Mouse (Mus musculus) CH12.LX (cell line): ENCODE measurements around the gene Olfr15.

Experiments
- CTCF ChIP-seq, 2 experiments: IDR thresholded peaks in 1 of 2; conservative IDR thresholded peaks in 1 of 2; 2 replicates each; pipeline ENCODE4 v1.5.1; 2011 to 2012; ENCODE audit warnings: low read depth in 2 of 2, low read length in 2 of 2, improper control_type of control experiment in 1 of 2, inconsistent platforms in 1 of 2, mild to moderate bottlenecking in 1 of 2, moderate library complexity in 1 of 2
- MAZ ChIP-seq: IDR thresholded peaks from 2 replicates; pipeline ENCODE4 v1.6.1; 2012; ENCODE audit warnings: low read depth, mild to moderate bottlenecking, inconsistent platforms, low read length, improper control_type of control experiment, moderate library complexity
- NELFE ChIP-seq: IDR thresholded peaks from 2 replicates; pipeline ENCODE4 v1.6.1; 2011; ENCODE audit warnings: low read depth, low read length, improper control_type of control experiment
- POLR2A ChIP-seq: IDR thresholded peaks from 2 replicates; pipeline ENCODE4 v1.6.1; 2011; ENCODE audit warnings: low read depth, mild to moderate bottlenecking, improper control_type of control experiment, low read length
- SIN3A ChIP-seq: IDR thresholded peaks from 2 replicates; pipeline ENCODE4 v1.6.1; 2012; ENCODE audit warnings: low read length, improper control_type of control experiment, inconsistent platforms
- TCF12 ChIP-seq: IDR thresholded peaks from 2 replicates; pipeline ENCODE4 v1.6.1; 2014; ENCODE audit warnings: low read depth, mild to moderate bottlenecking, inconsistent platforms, low read length, improper control_type of control experiment
- USF1 ChIP-seq: IDR thresholded peaks from 2 replicates; pipeline ENCODE4 v1.6.1; 2014; ENCODE audit warnings: low read depth, mild to moderate bottlenecking, inconsistent platforms, low read length, improper control_type of control experiment
- ZMIZ1 ChIP-seq: IDR thresholded peaks from 2 replicates; pipeline ENCODE4 v1.6.1; 2012; ENCODE audit warnings: low read depth, mild to moderate bottlenecking, inconsistent platforms, low read length, improper control_type of control experiment

DNA sequence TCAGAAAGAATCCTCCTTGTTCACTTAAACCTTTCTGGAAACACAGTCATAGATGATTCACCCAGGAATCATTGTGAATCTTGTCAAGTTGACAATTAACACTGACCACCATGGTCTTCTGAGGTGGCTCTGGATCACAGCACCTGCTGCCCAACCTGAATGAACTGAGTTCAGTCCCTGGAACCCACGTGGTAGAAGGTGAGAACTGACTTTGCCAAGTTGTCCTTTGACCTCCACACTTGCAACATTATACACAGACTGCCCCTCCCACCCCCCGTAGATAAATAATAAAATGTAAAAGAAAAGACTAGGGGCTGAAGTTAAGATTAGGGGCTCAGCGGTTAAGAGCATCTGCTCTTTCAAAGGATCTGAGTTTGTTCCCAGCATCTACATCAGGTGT is 2.7 kb upstream of the Olfr15 start:
- TF ChIP-seq MAZ (no peak), CTCF (conservative IDR thresholded peaks at IDR 0.05 in 1 of 2, IDR thresholded peaks at IDR 0.05 in 1 of 2; ENCODE audit: low read depth in 2 of 2, low read length in 2 of 2) (no peak), POLR2A (no peak), TCF12 (no peak), SIN3A (no peak), NELFE (no peak), USF1 (no peak), ZMIZ1 (no peak)
